Mouse (Mus musculus): ENCODE measurements around the gene Nubpl.

GRCm38 (mm10) chr12:52335142-52335765, 237.7 kb downstream of the Nubpl start:
- TF ChIP-seq POLR2A (IDR thresholded peaks at IDR 0.05; ENCODE audit: borderline replicate concordance, low read depth, low read length) (no peak), CTCF (IDR thresholded peaks at IDR 0.05; ENCODE audit: low read depth, low read length) (no peak)

Measured in bone marrow macrophage, adult 2 months (primary cell).